Mouse (Mus musculus) gastrocnemius, adult 18-20 months (tissue): Measurements from ENCODE around the gene Olfr394. TPM values are rescaled to one million over a fixed set of nuclear protein-coding genes. Genes with fewer than 3 reads are reported as not detected.
"Not testable (repeated sequence)": the region's sequence is repeated elsewhere in the genome, so short reads cannot be mapped to it uniquely, and the experiment has no call there.

ENCODE experiments used
- DNase-seq: peaks from one replicate; pipeline ENCODE4 v3.0.0; 2021; ENCODE audit warnings: low spot score
- long read RNA-seq, 2 experiments: library from polyadenylated mRNA; stranded (forward); transcript quantifications; one replicate each; pipeline ENCODE4 v2.0.0; 2021
- total RNA-seq, 2 experiments: library from RNA; stranded (reverse); gene quantifications; 2 replicates each; pipeline ENCODE4 v1.2.3; 2021

The Olfr394 gene
- total RNA-seq, result not detected
- long read RNA-seq, experiment 1, result 0 reads
- long read RNA-seq, experiment 2, result 0 reads

- no peak for DNase-seq
These were observed at the start of gene Olfr394 for GRCm38 (mm10) chr11:73890671-73891070. TSS of gene Olfr394 (minus strand) at chr11:73890771.

- DNase-seq, result no peak
These were observed 45.8 kb upstream of the Olfr394 start, which contains the start of gene Olfr23 for GRCm38 (mm10) chr11:73936377-73936776. TSS of gene Olfr23 (plus strand) at chr11:73936677.

GRCm38 (mm10) chr11:73909199-73909598, 18.6 kb upstream of the Olfr394 start, which contains the start of gene Olfr395:
TSS of gene Olfr395 (minus strand) at chr11:73909299.
- DNase-seq, result not testable (repeated sequence)

DNA sequence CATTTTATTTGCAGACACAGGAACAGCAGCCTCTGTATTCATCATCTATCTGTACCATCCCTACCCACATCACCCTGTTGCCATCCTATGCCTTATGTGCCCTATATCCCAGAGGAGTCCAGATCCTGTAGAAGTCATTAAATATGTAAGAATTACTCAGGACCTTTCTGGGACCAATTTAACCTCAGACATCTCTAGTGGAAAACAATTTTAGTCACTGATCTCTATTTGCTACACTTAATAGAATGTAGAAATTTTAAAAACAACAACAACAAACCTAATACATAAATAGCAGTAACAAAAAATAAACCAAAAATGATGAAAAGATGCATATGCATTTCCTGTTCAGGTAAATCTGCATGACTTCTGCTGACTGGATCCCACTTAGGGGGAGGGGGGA, 39.2 kb downstream of the Olfr394 start, which contains the start of gene Olfr393:
TSS of gene Olfr393 (minus strand) at position 101 of the 400 bp plus-strand sequence.
- DNase-seq, result no peak

Other genes starting within 250 kb of the Olfr394 start
- gene Zfp735, start 202.0 kb downstream of the Olfr394 start, total RNA-seq, result not detected
- not detected for gene Olfr389, start 110.1 kb downstream of the Olfr394 start, total RNA-seq
- not detected for gene Olfr390, start 107.8 kb downstream of the Olfr394 start, total RNA-seq
- gene Olfr391-ps, start 87.7 kb downstream of the Olfr394 start, total RNA-seq, result not detected
- gene Olfr392, start 73.7 kb downstream of the Olfr394 start, total RNA-seq, result not detected
- not detected for gene Olfr393, start 39.3 kb downstream of the Olfr394 start, total RNA-seq
- not detected for gene Olfr395, start 18.5 kb upstream of the Olfr394 start, total RNA-seq
- gene Olfr23, start 45.9 kb upstream of the Olfr394 start, total RNA-seq, result not detected
- not detected for gene Olfr397, start 70.0 kb upstream of the Olfr394 start, total RNA-seq
- gene Olfr398, start 99.6 kb upstream of the Olfr394 start, total RNA-seq, result not detected
- not detected for gene Olfr139, start 165.8 kb upstream of the Olfr394 start, total RNA-seq
- not detected for gene Olfr399, start 165.8 kb upstream of the Olfr394 start, total RNA-seq
- not detected for gene Zfp616, start 179.2 kb upstream of the Olfr394 start, total RNA-seq
- gene Olfr401, start 222.9 kb upstream of the Olfr394 start, total RNA-seq, result not detected